Mouse (Mus musculus) ES-E14 (cell line): ENCODE results near the gene Rtl9. TPM values are rescaled to one million over a fixed set of nuclear protein-coding genes. Genes with fewer than 3 reads are reported as not detected.

ENCODE experiments used
- DNase-seq: peaks from one replicate; pipeline ENCODE4 v3.0.0-alpha.2; 2013; ENCODE audit warnings: low read depth, low spot score
- H3K27ac ChIP-seq: 2 replicates; pipeline ENCODE4 v1.5.1; 2012; ENCODE audit warnings: low read depth, mild to moderate bottlenecking, low read length, moderate library complexity, mixed read lengths; ENCODE audit not compliant: poor library complexity, insufficient read depth, severe bottlenecking
- H3K36me3 ChIP-seq: 2 replicates; pipeline ENCODE4 v1.6.1; 2012; ENCODE audit warnings: mild to moderate bottlenecking, low read length, moderate library complexity, mixed read lengths; ENCODE audit not compliant: control insufficient read depth, poor library complexity, insufficient read depth, severe bottlenecking
- H3K4me1 ChIP-seq, 2 experiments: fragments of 150-350 bp in 1 of 2; sonication (generic) in 1 of 2; 2 replicates each; pipeline ENCODE4 v1.6.1; 2012; ENCODE audit warnings: low read length in 2 of 2, mild to moderate bottlenecking in 1 of 2, mixed read lengths in 1 of 2; ENCODE audit not compliant: control insufficient read depth in 2 of 2, insufficient read depth in 2 of 2, poor library complexity in 1 of 2
- H3K4me3 ChIP-seq, 2 experiments: fragments of 150-350 bp in 1 of 2; sonication (generic) in 1 of 2; 2 replicates each; pipeline ENCODE4 v1.5.1; 2012; ENCODE audit warnings: low read length in 2 of 2, low read depth in 1 of 2, mild to moderate bottlenecking in 1 of 2, mixed read lengths in 1 of 2; ENCODE audit not compliant: insufficient read depth in 1 of 2, poor library complexity in 1 of 2, severe bottlenecking in 1 of 2
- H3K9ac ChIP-seq: 2 replicates; pipeline ENCODE4 v1.6.1; 2012; ENCODE audit warnings: low read depth, mild to moderate bottlenecking, low read length, mixed read lengths; ENCODE audit not compliant: poor library complexity, insufficient read depth, severe bottlenecking
- H3K9me3 ChIP-seq: fragments of 150-350 bp; sonication (generic); 2 replicates; pipeline ENCODE4 v1.6.1; 2012; ENCODE audit warnings: low read depth, mild to moderate bottlenecking, low read length; ENCODE audit not compliant: control insufficient read depth, insufficient read depth
- CHD2 ChIP-seq: IDR thresholded peaks from 2 replicates; pipeline ENCODE4 v1.6.1; 2014; ENCODE audit warnings: mild to moderate bottlenecking, low read depth, low read length, inconsistent platforms
- HCFC1 ChIP-seq: IDR thresholded peaks from 2 replicates; pipeline ENCODE4 v1.6.1; 2012; ENCODE audit warnings: low read length, inconsistent platforms, borderline replicate concordance; ENCODE audit not compliant: insufficient read depth
- MAFK ChIP-seq: IDR thresholded peaks from 2 replicates; pipeline ENCODE4 v1.6.1; 2014; ENCODE audit warnings: mild to moderate bottlenecking, low read depth, low read length, inconsistent platforms; ENCODE audit not compliant: insufficient read depth
- ZC3H11A ChIP-seq: IDR thresholded peaks from 2 replicates; pipeline ENCODE4 v1.6.1; 2012; ENCODE audit warnings: low read depth, mild to moderate bottlenecking, inconsistent platforms, low read length, borderline replicate concordance
- ZNF384 ChIP-seq: IDR thresholded peaks from 2 replicates; pipeline ENCODE4 v1.6.1; 2012; ENCODE audit warnings: low read depth, low read length, inconsistent platforms
- in situ Hi-C, 2 experiments: fragments of 600-800 bp; cut with MboI; formaldehyde crosslinking; loops; one replicate each; pipeline ENCODE4 v1.15.1; 2025; ENCODE audit warnings: low sequenced_read_pairs in 2 of 2, inconsistent platforms in 1 of 2; ENCODE audit not compliant: unreplicated experiment in 2 of 2
- total RNA-seq: library from RNA; depleted of rRNA; stranded (reverse); fragments of 300-350 nt; gene quantifications from 2 replicates; pipeline ENCODE4 v1.2.3, GENCODE M21; 2012

Gene Rtl9
- total RNA-seq, 1 experiment = not detected

GRCm38 (mm10) chrX:143080458-143081336 lies 18.7 kb upstream of the Rtl9 start:
- no peak for DNase-seq
- in situ Hi-C loops = no loop called here
- Histone ChIP-seq H3K4me1 (no peaks in the 10 kb centered on the region), H3K27ac (no peak overlapping the region), H3K36me3 (no peaks in the 10 kb centered on the region), H3K4me3 (peak overlapping the region in 1 of 2 experiments; percentile 17; a peak in 1 of 4 replicates), H3K9me3 (no peaks in the 10 kb centered on the region), H3K9ac (no peak overlapping the region)
- no peak for TF ChIP-seq ZC3H11A

- in situ Hi-C loops = no loop called here
- TF ChIP-seq CHD2 (no peak), MAFK (no peak), HCFC1 (no peak), ZC3H11A (no peak), ZNF384 (no peak)
- Histone ChIP-seq H3K4me1 (no peaks in the 10 kb centered on the region), H3K36me3 (no peaks in the 10 kb centered on the region), H3K9me3 (no peaks in the 10 kb centered on the region), H3K9ac (no peak overlapping the region), H3K4me3 (no peak overlapping the region), H3K27ac (no peak overlapping the region)
- DNase-seq = no peak
These were observed 16.7 kb upstream of the Rtl9 start for GRCm38 (mm10) chrX:143082732-143083131.

GRCm38 (mm10) chrX:143088225-143088624 lies 11.2 kb upstream of the Rtl9 start:
- Histone ChIP-seq H3K4me1 (no peaks in the 10 kb centered on the region), H3K36me3 (no peaks in the 10 kb centered on the region), H3K27ac (no peak overlapping the region), H3K9ac (no peak overlapping the region), H3K9me3 (no peaks in the 10 kb centered on the region), H3K4me3 (no peak overlapping the region)
- DNase-seq = no peak
- TF ChIP-seq ZNF384 = no peak
- in situ Hi-C loops = no loop called here

GRCm38 (mm10) chrX:143090904-143091588 lies 8.3 kb upstream of the Rtl9 start:
- TF ChIP-seq ZC3H11A (no peak), MAFK (no peak), CHD2 (no peak), HCFC1 (no peak), ZNF384 (no peak)
- in situ Hi-C loops = loop anchor here in 1 of 2 experiments (10.0 kb wide), 1 partner anchor 354 kb away; no protein-coding TSS in a partner anchor
- Histone ChIP-seq H3K9ac (no peak overlapping the region), H3K27ac (no peak overlapping the region), H3K4me3 (no peak overlapping the region), H3K36me3 (no peaks in the 10 kb centered on the region), H3K9me3 (no peaks in the 10 kb centered on the region), H3K4me1 (no peaks in the 10 kb centered on the region)
- DNase-seq = no peak
